Mouse (Mus musculus): ENCODE measurements around the gene Ubxn6.
"Not testable (repeated sequence)": the region's sequence is repeated elsewhere in the genome, so short reads cannot be mapped to it uniquely, and the experiment has no call there.

Ubxn6 gene

GRCm38 (mm10) chr17:56102158-56102557 is 27.3 kb upstream of the Ubxn6 start:
- no peak for DNase-seq (ENCODE audit: low spot score in 2 of 2)

- no peak for DNase-seq (ENCODE audit: low spot score in 2 of 2)
These were observed 26.0 kb upstream of the Ubxn6 start for GRCm38 (mm10) chr17:56100811-56101210.

- DNase-seq (ENCODE audit: low spot score in 2 of 2), result no peak
These were observed 24.1 kb upstream of the Ubxn6 start for GRCm38 (mm10) chr17:56098711-56099572.

- DNase-seq (ENCODE audit: low spot score in 2 of 2), result no peak
These were observed 23.4 kb upstream of the Ubxn6 start for GRCm38 (mm10) chr17:56098180-56098579.

GRCm38 (mm10) chr17:56096883-56097282 is 22.1 kb upstream of the Ubxn6 start:
- no peak for DNase-seq (ENCODE audit: low spot score in 2 of 2)

- no peak for DNase-seq (ENCODE audit: low spot score in 2 of 2)
These were observed 18.0 kb upstream of the Ubxn6 start for GRCm38 (mm10) chr17:56092794-56093193.

GRCm38 (mm10) chr17:56092312-56092711 is 17.5 kb upstream of the Ubxn6 start:
- no peak for DNase-seq (ENCODE audit: low spot score in 2 of 2)

- DNase-seq (ENCODE audit: low spot score in 2 of 2), result no peak
These were observed 6.2 kb upstream of the Ubxn6 start for GRCm38 (mm10) chr17:56080781-56081585.

GRCm38 (mm10) chr17:56079921-56080320 is 5.1 kb upstream of the Ubxn6 start:
- no peak for DNase-seq (ENCODE audit: low spot score in 2 of 2)

- peak; percentile 99 to 100 for DNase-seq (ENCODE audit: low spot score in 2 of 2)
These were observed 4.3 kb upstream of the Ubxn6 start, which contains the start of gene Hdgfl2 for GRCm38 (mm10) chr17:56078880-56079795. TSS of gene Hdgfl2 (plus strand) at chr17:56079634.

- not testable (repeated sequence) for DNase-seq (ENCODE audit: low spot score in 2 of 2)
These were observed 3.5 kb upstream of the Ubxn6 start for GRCm38 (mm10) chr17:56078361-56078760.

GRCm38 (mm10) chr17:56077523-56077922 is 2.7 kb upstream of the Ubxn6 start:
- DNase-seq (ENCODE audit: low spot score in 2 of 2), result no peak

GRCm38 (mm10) chr17:56074097-56074826 is 566 bp downstream of the Ubxn6 start:
- peak; percentile 84 to 92 for DNase-seq (ENCODE audit: low spot score in 2 of 2)

GRCm38 (mm10) chr17:56072243-56072642 is 2.6 kb downstream of the Ubxn6 start:
- no peak for DNase-seq (ENCODE audit: low spot score in 2 of 2)

- no peak for DNase-seq (ENCODE audit: low spot score in 2 of 2)
These were observed 3.7 kb downstream of the Ubxn6 start for GRCm38 (mm10) chr17:56071126-56071525.

GRCm38 (mm10) chr17:56069066-56069465 is 5.8 kb downstream of the Ubxn6 start:
- no peak for DNase-seq (ENCODE audit: low spot score in 2 of 2)

GRCm38 (mm10) chr17:56066451-56066850 is 8.4 kb downstream of the Ubxn6 start:
- no peak for DNase-seq (ENCODE audit: low spot score in 2 of 2)

- DNase-seq (ENCODE audit: low spot score in 2 of 2), result not testable (repeated sequence)
These were observed 9.1 kb downstream of the Ubxn6 start for GRCm38 (mm10) chr17:56065715-56066114.

GRCm38 (mm10) chr17:56062081-56062480 is 12.7 kb downstream of the Ubxn6 start:
- DNase-seq (ENCODE audit: low spot score in 2 of 2), result no peak

- no peak for DNase-seq (ENCODE audit: low spot score in 2 of 2)
These were observed 17.3 kb downstream of the Ubxn6 start for GRCm38 (mm10) chr17:56057381-56058120.

All from urinary bladder, postnatal 4 days (tissue).